Mouse (Mus musculus): ENCODE measurements around the gene Ankrd9.

- no peak for TF ChIP-seq EP300 (optimal IDR thresholded peaks at IDR 0.05)
- no peak for TF ChIP-seq CTCF (IDR thresholded peaks at IDR 0.05; ENCODE audit: low read depth)
Observed at GRCm38 (mm10) chr12:110977345-110977733, 1.5 kb downstream of the Ankrd9 start.

Measured in stomach, postnatal 0 days (tissue).